Mouse (Mus musculus): Measurements from ENCODE around the gene Serpina3n.

DNA sequence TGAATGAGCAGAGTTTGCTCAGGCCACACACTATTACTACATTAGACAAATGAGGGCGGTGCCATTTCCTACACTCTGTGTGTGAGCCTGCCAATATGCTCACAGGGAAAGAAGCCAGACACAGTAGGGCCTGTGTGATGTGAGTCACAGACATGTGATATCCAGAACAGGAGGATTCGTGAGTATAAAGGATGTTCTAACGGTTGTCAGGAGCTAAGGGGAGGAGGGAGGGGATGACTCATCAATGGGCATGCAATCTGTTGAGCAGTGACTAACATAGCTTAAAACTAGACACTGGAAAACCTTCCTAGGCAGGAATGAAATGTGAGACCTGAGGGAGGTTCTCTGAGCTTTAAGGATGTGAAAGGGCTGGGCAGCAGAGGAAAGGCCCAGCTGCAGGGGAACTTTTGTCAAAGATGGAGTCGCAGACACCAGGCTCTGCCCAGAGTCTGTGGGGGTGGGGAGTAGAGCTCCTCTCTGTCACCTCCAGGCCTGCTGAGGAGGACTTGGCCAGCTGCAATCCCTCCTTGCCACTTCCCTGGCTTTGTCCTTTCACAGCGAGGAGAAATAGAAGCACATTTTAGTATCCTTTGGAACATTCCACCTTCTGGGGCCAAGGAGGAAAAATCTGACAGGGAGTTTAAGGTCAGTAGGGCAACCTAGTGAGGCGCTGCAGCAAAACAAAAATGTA lies 9.2 kb downstream of the Serpina3n start:
- TF ChIP-seq CTCF (IDR thresholded peaks at IDR 0.05), result no peak
- TF ChIP-seq EP300 (IDR thresholded peaks at IDR 0.05; ENCODE audit: insufficient read depth, low read depth, low read length), result no peak
